Mouse (Mus musculus) ovary, adult 18-20 months (tissue): ENCODE results near the gene Sorl1.

Experiments
- DNase-seq: peaks from one replicate; pipeline ENCODE4 v3.0.0; 2022; ENCODE audit warnings: low spot score, mixed read lengths

The Sorl1 gene

GRCm38 (mm10) chr9:41951472-41952129 lies 172.5 kb downstream of the Sorl1 start:
- no peak for DNase-seq

GRCm38 (mm10) chr9:41950991-41951451 lies 173.1 kb downstream of the Sorl1 start:
- peak; percentile 73 for DNase-seq

- peak; percentile 78 for DNase-seq
These were observed 173.7 kb downstream of the Sorl1 start for GRCm38 (mm10) chr9:41950109-41950990.

- DNase-seq, result no peak
These were observed 174.6 kb downstream of the Sorl1 start for GRCm38 (mm10) chr9:41949476-41949875.

- DNase-seq, result no peak
These were observed 179.1 kb downstream of the Sorl1 start for GRCm38 (mm10) chr9:41944964-41945363.

GRCm38 (mm10) chr9:41942970-41943635 lies 181.0 kb downstream of the Sorl1 start:
- no peak for DNase-seq

- DNase-seq, result no peak
These were observed 183.7 kb downstream of the Sorl1 start for GRCm38 (mm10) chr9:41940311-41940853.

- DNase-seq, result no peak
These were observed 185.6 kb downstream of the Sorl1 start for GRCm38 (mm10) chr9:41938449-41938848.

GRCm38 (mm10) chr9:41937967-41938348 lies 186.1 kb downstream of the Sorl1 start:
- DNase-seq, result peak; percentile 35

- DNase-seq, result no peak
These were observed 186.6 kb downstream of the Sorl1 start for GRCm38 (mm10) chr9:41937341-41937966.

GRCm38 (mm10) chr9:41936598-41936997 lies 187.5 kb downstream of the Sorl1 start:
- DNase-seq, result no peak

- no peak for DNase-seq
These were observed 188.1 kb downstream of the Sorl1 start for GRCm38 (mm10) chr9:41935979-41936378.

GRCm38 (mm10) chr9:41935373-41935971 lies 188.6 kb downstream of the Sorl1 start:
- no peak for DNase-seq

GRCm38 (mm10) chr9:41934848-41935372 lies 189.2 kb downstream of the Sorl1 start:
- DNase-seq, result no peak

- no peak for DNase-seq
These were observed 194.1 kb downstream of the Sorl1 start for GRCm38 (mm10) chr9:41929986-41930385.

GRCm38 (mm10) chr9:41925721-41926120 lies 198.4 kb downstream of the Sorl1 start:
- no peak for DNase-seq

- no peak for DNase-seq
These were observed 200.0 kb downstream of the Sorl1 start for GRCm38 (mm10) chr9:41924140-41924539.

GRCm38 (mm10) chr9:41922416-41922815 lies 201.7 kb downstream of the Sorl1 start:
- DNase-seq, result no peak

- DNase-seq, result no peak
These were observed 205.3 kb downstream of the Sorl1 start for GRCm38 (mm10) chr9:41918657-41919380.

- no peak for DNase-seq
These were observed 205.9 kb downstream of the Sorl1 start for GRCm38 (mm10) chr9:41918155-41918554.
